Mouse (Mus musculus): ENCODE data around the gene Plekhg6. TPM values are rescaled to one million over a fixed set of nuclear protein-coding genes. Genes with fewer than 3 reads are reported as not detected.

Gene Plekhg6
- total and polyA plus RNA-seq, 2 experiments from 2014 or later: 0.16 to 1.00 TPM

- ATAC-seq: no peak
- WGBS: 24% methylated on average over 8 of the region's 8 CpGs
- no peak for DNase-seq
Measured at GRCm38 (mm10) chr6:125344084-125344483, 36.5 kb downstream of the Plekhg6 start.

GRCm38 (mm10) chr6:125342198-125342597 is 38.4 kb downstream of the Plekhg6 start:
- TF ChIP-seq CTCF (IDR thresholded peaks at IDR 0.05; ENCODE audit: low read depth): no peak
- Histone ChIP-seq H3K4me1 (ENCODE audit: insufficient read depth) (no peaks in the 10 kb centered on the region), H3K9ac (no peak overlapping the region), H3K27me3 (ENCODE audit: insufficient read depth, low read length) (no peaks in the 10 kb centered on the region), H3K4me2 (ENCODE audit: low read depth) (no peak overlapping the region), H3K4me3 (ENCODE audit: low read depth, low read length) (no peak overlapping the region), H3K9me3 (ENCODE audit: low read length) (no peaks in the 10 kb centered on the region), H3K27ac (ENCODE audit: low read depth, low read length) (no peak overlapping the region), H3K36me3 (ENCODE audit: insufficient read depth) (no peaks in the 10 kb centered on the region)
- DNase-seq (no peak), ATAC-seq (no peak)
- WGBS: 59% methylated on average over 3 of the region's 3 CpGs

More at GRCm38 (mm10) chr6:125344084-125344483, 36.5 kb downstream of the Plekhg6 start:
- H3K27me3 ChIP-seq (ENCODE audit: insufficient read depth, low read length): no peaks in the 10 kb centered on the region
- H3K27ac ChIP-seq (ENCODE audit: low read depth, low read length): no peak overlapping the region
- H3K4me2 ChIP-seq (ENCODE audit: low read depth): no peak overlapping the region
- no peaks in the 10 kb centered on the region for H3K9me3 ChIP-seq (ENCODE audit: low read length)
- no peaks in the 10 kb centered on the region for H3K36me3 ChIP-seq (ENCODE audit: insufficient read depth)
- no peaks in the 10 kb centered on the region for H3K4me1 ChIP-seq (ENCODE audit: insufficient read depth)
- no peak overlapping the region for H3K9ac ChIP-seq
- no peak for TF ChIP-seq CTCF (IDR thresholded peaks at IDR 0.05; ENCODE audit: low read depth)
- H3K4me3 ChIP-seq (ENCODE audit: low read depth, low read length): no peak overlapping the region

- no peak for ATAC-seq
- no peak for TF ChIP-seq CTCF (IDR thresholded peaks at IDR 0.05; ENCODE audit: low read depth)
- DNase-seq: no peak
- Histone ChIP-seq H3K4me2 (ENCODE audit: low read depth) (no peak overlapping the region), H3K9ac (no peak overlapping the region), H3K36me3 (ENCODE audit: insufficient read depth) (no peaks in the 10 kb centered on the region), H3K9me3 (ENCODE audit: low read length) (no peaks in the 10 kb centered on the region), H3K27me3 (ENCODE audit: insufficient read depth, low read length) (no peaks in the 10 kb centered on the region), H3K4me1 (ENCODE audit: insufficient read depth) (no peaks in the 10 kb centered on the region), H3K27ac (ENCODE audit: low read depth, low read length) (no peak overlapping the region), H3K4me3 (ENCODE audit: low read depth, low read length) (no peak overlapping the region)
- WGBS: 66% methylated on average over 5 of the region's 5 CpGs
Measured at GRCm38 (mm10) chr6:125340244-125340643, 40.3 kb downstream of the Plekhg6 start.

GRCm38 (mm10) chr6:125338791-125339660 is 41.6 kb downstream of the Plekhg6 start:
- Histone ChIP-seq H3K9me3 (ENCODE audit: low read length) (no peaks in the 10 kb centered on the region), H3K4me1 (ENCODE audit: insufficient read depth) (no peaks in the 10 kb centered on the region), H3K9ac (no peak overlapping the region), H3K27ac (ENCODE audit: low read depth, low read length) (no peak overlapping the region), H3K36me3 (ENCODE audit: insufficient read depth) (no peaks in the 10 kb centered on the region), H3K4me3 (ENCODE audit: low read depth, low read length) (no peak overlapping the region), H3K4me2 (ENCODE audit: low read depth) (no peak overlapping the region), H3K27me3 (ENCODE audit: insufficient read depth, low read length) (no peaks in the 10 kb centered on the region)
- no peak for ATAC-seq
- WGBS: 80% methylated on average over 9 of the region's 9 CpGs
- TF ChIP-seq CTCF (IDR thresholded peaks at IDR 0.05; ENCODE audit: low read depth): no peak
- DNase-seq: no peak

- H3K9ac ChIP-seq: no peak overlapping the region
- 0 out of 2 replicates have a peak, but pooled peaks cover 4% of the 10 kb centered on the region for H3K4me1 ChIP-seq (ENCODE audit: insufficient read depth)
- H3K36me3 ChIP-seq (ENCODE audit: insufficient read depth): no peaks in the 10 kb centered on the region
- H3K4me3 ChIP-seq (ENCODE audit: low read depth, low read length): no peak overlapping the region
- no peak overlapping the region for H3K4me2 ChIP-seq (ENCODE audit: low read depth)
- TF ChIP-seq CTCF (IDR thresholded peaks at IDR 0.05; ENCODE audit: low read depth): no peak
- no peaks in the 10 kb centered on the region for H3K27me3 ChIP-seq (ENCODE audit: insufficient read depth, low read length)
- DNase-seq: no peak
- WGBS: 44% methylated on average over 2 of the region's 2 CpGs
- no peak overlapping the region for H3K27ac ChIP-seq (ENCODE audit: low read depth, low read length)
- H3K9me3 ChIP-seq (ENCODE audit: low read length): no peaks in the 10 kb centered on the region
- no peak for ATAC-seq
Measured at GRCm38 (mm10) chr6:125334356-125334755, 46.2 kb downstream of the Plekhg6 start.

GRCm38 (mm10) chr6:125333112-125333899 is 47.3 kb downstream of the Plekhg6 start:
- Histone ChIP-seq H3K36me3 (ENCODE audit: insufficient read depth) (no peaks in the 10 kb centered on the region), H3K27ac (ENCODE audit: low read depth, low read length) (no peak overlapping the region), H3K4me2 (ENCODE audit: low read depth) (no peak overlapping the region), H3K27me3 (ENCODE audit: insufficient read depth, low read length) (no peaks in the 10 kb centered on the region), H3K9ac (no peak overlapping the region), H3K9me3 (ENCODE audit: low read length) (no peaks in the 10 kb centered on the region), H3K4me3 (ENCODE audit: low read depth, low read length) (no peak overlapping the region), H3K4me1 (ENCODE audit: insufficient read depth) (0 out of 2 replicates have a peak, but pooled peaks cover 4% of the 10 kb centered on the region)
- no peak for ATAC-seq
- no peak for TF ChIP-seq CTCF (IDR thresholded peaks at IDR 0.05; ENCODE audit: low read depth)
- 77% methylated on average over 14 of the region's 14 CpGs for WGBS
- no peak for DNase-seq

Measured in forebrain, postnatal 0 days (tissue).